Comparison of ENCODE assay signal across 8 mouse cellular contexts in genomic region chr19:46395109-46396009, GRCm38 (mm10). TPM values are rescaled to one million over a fixed set of nuclear protein-coding genes. Genes with fewer than 3 reads are reported as not detected.
A peak's percentile ranks its signal among the peaks of the same experiment; 100 is the strongest.
DNase-seq lines count a peak whose midpoint lies in the region; ATAC-seq lines count a peak whose summit lies in the region.

Gene Actr1a (minus strand): TSS chr19:46395748.

- H3K9ac ChIP-seq in hindbrain, embryonic 13.5 days: peak within 1 kb of the TSS; percentile 90

- H3K27ac ChIP-seq in hindbrain, embryonic 13.5 days: peak within 1 kb of the TSS; percentile 92

- H3K4me3 ChIP-seq in hindbrain, embryonic 13.5 days: peak within 1 kb of the TSS; percentile 83

- WGBS in hindbrain, embryonic 13.5 days: under 1% methylated on average over 51 of the region's 51 CpGs

- H3K27me3 ChIP-seq in hindbrain, embryonic 13.5 days: no peaks in the 10 kb centered on the region

- peaks cover 60% of the 10 kb centered on the region for H3K4me1 ChIP-seq in hindbrain, embryonic 13.5 days (replicated peaks)

- H3K4me2 ChIP-seq in hindbrain, embryonic 13.5 days: peak within 1 kb of the TSS; percentile 96

- peak; percentile 93 for ATAC-seq in hindbrain, embryonic 13.5 days (ENCODE audit: low FRiP score)

- peak; percentile 100 for DNase-seq in NIH3T3 (ENCODE audit: low read depth)
- DNase-seq in cerebellum, postnatal 10 days: peak; percentile 98 to 99
- DNase-seq in frontal cortex, postnatal 14 days (ENCODE audit: low spot score in 2 of 2): peak; percentile 95
- peak; percentile 92 to 95 for DNase-seq in layer of hippocampus, postnatal 25 days (ENCODE audit: extremely low spot score in 1 of 2, low spot score in 1 of 2)
- DNase-seq in lung, postnatal 25 days (ENCODE audit: low spot score): peak; percentile 98
- peak; percentile 100 for DNase-seq in retina, embryonic 14.5 days (ENCODE audit: low spot score)
- peak; percentile 97 for DNase-seq in thymus, postnatal 4 days

- peaks cover 6% of the 10 kb centered on the region for H3K36me3 ChIP-seq in hindbrain, embryonic 13.5 days

- no peaks in the 10 kb centered on the region for H3K9me3 ChIP-seq in hindbrain, embryonic 13.5 days

RNA-seq across cellular contexts. Expression of gene Actr1a, which starts in this region (rescaled TPM):
- 310 and 317 TPM in 2 replicates for polyA plus RNA-seq in hindbrain, embryonic 13.5 days (2015; fragmentation: Nextera tagmentation; extraction: Ambion mirVana)
- total RNA-seq in layer of hippocampus, postnatal 25 days (2021): 100 to 1,000 TPM; 174 to 194 TPM

Comparison
In these comparisons a context has a peak if more than half of its experiments do, and no peak if none do; other contexts are left out.
1. Peak in every context shown above with its lines: DNase-seq, ATAC-seq, H3K4me3 ChIP-seq and H3K27ac ChIP-seq.